Mouse (Mus musculus): ENCODE data around the gene Lsamp. TPM values are rescaled to one million over a fixed set of nuclear protein-coding genes. Genes with fewer than 3 reads are reported as not detected.

Lsamp gene
- polyA plus RNA-seq, 1 experiment from 2014 or later: 29.4 TPM

DNA sequence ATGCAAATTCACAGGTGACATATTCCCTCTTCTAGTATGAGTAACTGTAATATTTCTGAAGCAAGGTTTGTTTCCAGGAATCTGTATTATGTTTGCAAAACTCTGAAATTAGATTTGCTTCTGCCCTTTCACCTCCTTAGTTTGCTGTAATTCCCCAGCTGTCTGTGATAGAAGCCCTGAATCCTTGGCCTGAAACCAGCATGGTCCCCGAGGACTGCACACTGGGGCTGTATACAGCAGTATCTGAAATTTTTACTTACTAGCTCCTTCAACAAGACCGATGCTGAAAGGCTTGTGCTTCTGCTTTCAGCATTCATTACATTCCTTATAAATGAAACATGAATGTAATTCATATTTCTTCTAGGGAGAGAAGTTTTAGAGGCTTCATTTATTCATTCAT lies 91.4 kb downstream of the Lsamp start:
- no peak for ATAC-seq (ENCODE audit: low FRiP score, low read depth)
- 80% methylated on average over 2 of the region's 2 CpGs for WGBS
- no peaks in the 10 kb centered on the region for H3K9me3 ChIP-seq

DNA sequence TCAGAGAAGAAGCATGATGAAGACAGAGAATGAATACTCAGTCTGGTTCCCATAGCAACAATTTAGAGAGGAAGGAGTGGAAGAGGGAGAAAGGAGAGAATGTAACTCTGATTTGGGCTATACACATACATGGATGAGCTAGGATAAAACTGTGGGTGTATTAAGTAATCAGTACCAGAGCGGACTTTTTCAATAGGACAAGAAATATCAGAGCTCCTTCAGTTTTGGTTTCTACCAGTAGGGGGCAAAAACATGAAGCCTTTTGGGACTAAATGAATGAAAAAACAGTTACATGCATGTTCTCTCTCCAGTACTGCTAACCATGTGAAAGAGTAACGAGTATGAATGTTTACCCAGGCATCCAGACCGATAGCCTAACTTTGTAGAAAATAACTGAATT lies 96.1 kb downstream of the Lsamp start:
- H3K4me2 ChIP-seq (replicated peaks): no peak overlapping the region
- 76% methylated on average over 3 of the region's 3 CpGs for WGBS
- no peak overlapping the region for H3K4me3 ChIP-seq
- H3K9me3 ChIP-seq: no peaks in the 10 kb centered on the region
- no peaks in the 10 kb centered on the region for H3K27me3 ChIP-seq (replicated peaks)
- H3K9ac ChIP-seq: no peak overlapping the region
- no peak overlapping the region for H3K27ac ChIP-seq
- H3K36me3 ChIP-seq: no peaks in the 10 kb centered on the region
- ATAC-seq (ENCODE audit: low FRiP score, low read depth): no peak
- H3K4me1 ChIP-seq: no peaks in the 10 kb centered on the region

More for the DNA sequence above, 91.4 kb downstream of the Lsamp start:
- Histone ChIP-seq H3K9ac (no peak overlapping the region), H3K27me3 (replicated peaks) (no peaks in the 10 kb centered on the region), H3K36me3 (no peaks in the 10 kb centered on the region), H3K4me1 (no peaks in the 10 kb centered on the region), H3K4me2 (replicated peaks) (no peak overlapping the region), H3K4me3 (no peak overlapping the region), H3K27ac (no peak overlapping the region)

DNA sequence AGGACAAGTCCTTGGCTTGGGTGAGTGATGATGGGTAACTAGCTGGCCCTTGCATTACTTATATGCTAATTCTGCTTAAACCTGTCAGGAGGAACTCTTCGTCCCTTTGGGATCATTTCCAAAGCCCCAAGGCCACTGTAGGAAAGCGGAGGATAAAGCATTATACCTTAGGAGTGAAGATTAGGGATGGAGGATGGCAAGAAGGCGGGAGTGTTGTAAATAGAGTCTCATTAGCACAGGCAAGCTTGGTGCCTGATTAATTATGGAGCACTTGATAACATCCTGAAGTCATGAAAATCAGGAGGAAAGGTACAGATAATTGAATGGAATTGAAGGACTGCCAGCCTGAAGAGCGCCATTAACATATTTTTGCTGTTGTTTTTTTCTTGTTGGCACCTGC lies 120.2 kb downstream of the Lsamp start:
- H3K36me3 ChIP-seq: no peaks in the 10 kb centered on the region
- no peaks in the 10 kb centered on the region for H3K4me1 ChIP-seq
- ATAC-seq (ENCODE audit: low FRiP score, low read depth): no peak
- no peak overlapping the region for H3K4me3 ChIP-seq
- H3K27ac ChIP-seq: no peak overlapping the region
- no peak overlapping the region for H3K9ac ChIP-seq
- H3K4me2 ChIP-seq (replicated peaks): no peak overlapping the region
- H3K27me3 ChIP-seq (replicated peaks): no peaks in the 10 kb centered on the region
- 65% methylated on average over 4 of the region's 4 CpGs for WGBS
- no peaks in the 10 kb centered on the region for H3K9me3 ChIP-seq

DNA sequence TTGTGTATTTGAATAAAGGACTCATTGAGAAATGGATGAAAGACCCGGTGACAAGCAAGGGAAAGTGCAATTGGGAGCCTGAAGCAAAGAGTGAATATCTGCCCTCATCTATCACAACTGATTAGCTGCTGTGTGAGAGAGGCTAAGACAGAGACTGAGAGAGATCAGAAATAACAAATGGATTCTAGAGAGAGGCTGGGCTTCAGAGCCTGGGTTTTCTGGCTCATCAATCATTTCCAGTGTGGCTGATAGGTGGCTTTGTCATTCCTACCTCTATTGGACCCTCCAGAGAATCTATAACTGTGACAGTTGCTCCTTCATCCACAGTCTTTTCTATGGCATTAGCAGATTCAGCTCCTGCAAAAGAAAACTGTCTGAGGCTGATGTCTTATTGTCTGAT lies 198.8 kb downstream of the Lsamp start:
- no peaks in the 10 kb centered on the region for H3K27me3 ChIP-seq (replicated peaks)
- H3K9ac ChIP-seq: no peak overlapping the region
- H3K36me3 ChIP-seq: no peaks in the 10 kb centered on the region
- no peak overlapping the region for H3K4me3 ChIP-seq
- no peaks in the 10 kb centered on the region for H3K4me1 ChIP-seq
- no peak overlapping the region for H3K27ac ChIP-seq
- no peak overlapping the region for H3K4me2 ChIP-seq (replicated peaks)
- H3K9me3 ChIP-seq: no peaks in the 10 kb centered on the region
- 24% methylated on average over 1 of the region's 1 CpGs for WGBS
- no peak for ATAC-seq (ENCODE audit: low FRiP score, low read depth)

DNA sequence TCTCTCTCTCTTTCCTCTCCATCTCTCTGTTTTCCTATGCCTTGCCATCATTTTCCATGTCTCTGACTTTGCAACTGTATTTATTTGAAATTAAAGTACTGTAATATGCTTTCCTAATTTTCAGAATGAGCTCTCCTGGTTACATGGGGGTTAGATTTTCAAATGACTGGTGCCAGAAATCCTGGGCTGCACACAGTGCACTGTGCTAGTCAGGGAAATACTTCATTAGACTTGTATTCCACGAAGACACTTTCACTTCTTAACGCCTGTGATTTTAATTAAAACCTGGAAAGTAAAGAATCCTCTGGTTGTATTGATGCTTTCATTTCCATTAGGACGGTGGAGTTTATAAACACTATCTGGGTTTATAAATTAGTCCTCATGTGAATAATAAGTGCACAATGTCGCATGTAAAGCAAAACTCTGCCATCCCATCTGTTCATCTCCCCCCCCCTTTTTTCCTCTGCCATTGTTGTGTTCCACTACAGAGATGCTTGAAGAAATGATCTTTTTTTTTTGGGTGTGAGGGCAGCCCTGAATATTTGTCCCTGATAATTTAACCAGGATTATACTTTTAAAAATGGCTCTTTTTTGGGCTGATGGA lies 203.9 kb downstream of the Lsamp start:
- ATAC-seq (ENCODE audit: low FRiP score, low read depth): no peak
- no peaks in the 10 kb centered on the region for H3K27me3 ChIP-seq (replicated peaks)
- no peak overlapping the region for H3K27ac ChIP-seq
- WGBS: 71% methylated on average over 4 of the region's 4 CpGs
- H3K9me3 ChIP-seq: no peaks in the 10 kb centered on the region
- H3K4me2 ChIP-seq (replicated peaks): no peak overlapping the region
- H3K4me1 ChIP-seq: no peaks in the 10 kb centered on the region
- no peak overlapping the region for H3K4me3 ChIP-seq
- no peaks in the 10 kb centered on the region for H3K36me3 ChIP-seq
- no peak overlapping the region for H3K9ac ChIP-seq

DNA sequence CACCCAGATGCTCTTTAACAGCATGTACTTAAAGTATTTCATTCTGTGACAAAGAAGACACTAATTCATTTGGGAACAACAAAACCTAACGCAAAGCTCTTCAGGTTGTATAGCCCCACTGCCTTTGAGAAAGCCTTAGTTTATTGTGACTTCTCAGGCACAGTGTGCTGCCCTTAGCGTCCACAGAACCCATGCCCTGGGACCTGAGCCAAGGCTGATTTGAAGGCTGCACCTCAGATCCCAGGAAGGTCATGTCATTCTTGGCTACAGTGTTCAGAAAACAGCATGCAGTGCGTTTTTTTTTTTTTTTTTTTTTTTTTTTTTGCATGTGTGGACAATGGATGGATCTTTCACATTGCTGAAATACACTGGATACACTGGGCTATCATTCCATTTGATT lies 210.2 kb downstream of the Lsamp start:
- Histone ChIP-seq H3K9me3 (no peaks in the 10 kb centered on the region), H3K4me3 (no peak overlapping the region), H3K27me3 (replicated peaks) (no peaks in the 10 kb centered on the region), H3K27ac (no peak overlapping the region), H3K4me1 (no peaks in the 10 kb centered on the region), H3K36me3 (no peaks in the 10 kb centered on the region), H3K4me2 (replicated peaks) (no peak overlapping the region), H3K9ac (no peak overlapping the region)
- no peak for ATAC-seq (ENCODE audit: low FRiP score, low read depth)
- WGBS: 40% methylated on average over 3 of the region's 3 CpGs

DNA sequence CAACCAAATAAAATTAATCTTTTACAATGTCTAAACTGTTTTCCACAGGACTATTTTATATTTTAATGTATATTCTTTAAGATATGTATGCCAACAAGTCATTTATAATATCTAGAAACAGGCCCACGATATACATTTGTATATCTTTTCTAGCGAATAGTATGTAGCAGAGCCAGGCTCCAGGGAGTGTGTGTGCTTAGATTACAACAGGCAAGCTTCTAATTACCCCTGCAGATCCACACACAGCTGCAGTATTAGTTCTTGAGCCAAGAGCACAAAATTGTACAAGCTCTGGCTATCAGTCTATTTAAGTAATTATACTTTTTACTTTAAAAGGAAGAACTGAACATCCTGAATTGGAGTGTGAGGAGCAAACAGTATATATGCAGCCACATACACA lies 210.7 kb downstream of the Lsamp start:
- no peaks in the 10 kb centered on the region for H3K4me1 ChIP-seq
- no peak overlapping the region for H3K27ac ChIP-seq
- H3K36me3 ChIP-seq: no peaks in the 10 kb centered on the region
- no peak overlapping the region for H3K4me3 ChIP-seq
- no peak overlapping the region for H3K9ac ChIP-seq
- H3K9me3 ChIP-seq: no peaks in the 10 kb centered on the region
- no peak for ATAC-seq (ENCODE audit: low FRiP score, low read depth)
- no peaks in the 10 kb centered on the region for H3K27me3 ChIP-seq (replicated peaks)
- no peak overlapping the region for H3K4me2 ChIP-seq (replicated peaks)
- 93% methylated on average over 2 of the region's 2 CpGs for WGBS

DNA sequence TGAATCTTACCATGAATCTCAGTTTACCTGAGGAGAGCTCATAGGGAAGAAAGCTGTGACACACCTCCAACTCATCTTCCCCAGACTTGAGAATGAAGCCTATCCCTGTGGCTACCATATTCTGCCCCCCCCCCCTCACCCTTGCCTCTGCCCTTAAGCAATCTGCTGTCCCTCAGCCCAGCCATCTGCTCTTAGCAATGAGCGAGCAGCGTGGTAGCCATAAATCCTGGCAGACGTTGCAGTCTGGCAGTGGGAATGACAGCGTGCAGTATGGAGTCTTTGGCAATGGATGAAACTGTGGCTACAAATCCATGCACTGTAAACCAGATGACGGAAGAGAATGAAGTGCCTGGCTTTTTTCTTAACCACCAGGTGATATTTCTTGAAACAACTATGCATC lies 244.5 kb downstream of the Lsamp start:
- Histone ChIP-seq H3K9ac (no peak overlapping the region), H3K4me1 (0 out of 2 replicates have a peak, but pooled peaks cover 3% of the 10 kb centered on the region), H3K36me3 (no peaks in the 10 kb centered on the region), H3K27ac (no peak overlapping the region), H3K27me3 (replicated peaks) (no peaks in the 10 kb centered on the region), H3K9me3 (no peaks in the 10 kb centered on the region), H3K4me2 (replicated peaks) (no peak overlapping the region), H3K4me3 (no peak overlapping the region)
- 35% methylated on average over 5 of the region's 5 CpGs for WGBS
- peak; percentile 83 for ATAC-seq (ENCODE audit: low FRiP score, low read depth)

DNA sequence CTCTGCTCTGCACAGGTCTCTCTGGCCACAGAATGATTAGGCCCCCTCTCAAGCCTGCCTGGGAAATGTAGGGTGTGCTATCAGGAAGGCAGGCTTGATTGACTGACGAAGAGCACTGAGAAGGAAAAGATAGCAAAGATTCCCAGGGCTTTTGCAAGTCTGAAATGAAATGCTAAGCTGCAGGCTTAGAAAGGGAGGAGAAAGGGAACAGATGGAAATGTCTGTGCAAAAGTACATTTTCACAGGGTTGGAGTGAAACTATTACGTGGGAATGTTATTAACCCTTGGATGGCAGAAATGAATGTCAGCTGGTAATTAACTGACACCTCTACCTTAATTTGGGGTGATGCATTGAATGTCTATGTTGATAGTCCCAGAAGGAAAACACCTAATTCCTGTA lies 248.9 kb downstream of the Lsamp start:
- Histone ChIP-seq H3K27me3 (replicated peaks) (no peaks in the 10 kb centered on the region), H3K36me3 (no peaks in the 10 kb centered on the region), H3K9me3 (no peaks in the 10 kb centered on the region), H3K9ac (no peak overlapping the region), H3K4me1 (0 out of 2 replicates have a peak, but pooled peaks cover 8% of the 10 kb centered on the region), H3K27ac (no peak overlapping the region), H3K4me2 (replicated peaks) (no peak overlapping the region), H3K4me3 (no peak overlapping the region)
- ATAC-seq (ENCODE audit: low FRiP score, low read depth): no peak
- 82% methylated on average over 2 of the region's 2 CpGs for WGBS

DNA sequence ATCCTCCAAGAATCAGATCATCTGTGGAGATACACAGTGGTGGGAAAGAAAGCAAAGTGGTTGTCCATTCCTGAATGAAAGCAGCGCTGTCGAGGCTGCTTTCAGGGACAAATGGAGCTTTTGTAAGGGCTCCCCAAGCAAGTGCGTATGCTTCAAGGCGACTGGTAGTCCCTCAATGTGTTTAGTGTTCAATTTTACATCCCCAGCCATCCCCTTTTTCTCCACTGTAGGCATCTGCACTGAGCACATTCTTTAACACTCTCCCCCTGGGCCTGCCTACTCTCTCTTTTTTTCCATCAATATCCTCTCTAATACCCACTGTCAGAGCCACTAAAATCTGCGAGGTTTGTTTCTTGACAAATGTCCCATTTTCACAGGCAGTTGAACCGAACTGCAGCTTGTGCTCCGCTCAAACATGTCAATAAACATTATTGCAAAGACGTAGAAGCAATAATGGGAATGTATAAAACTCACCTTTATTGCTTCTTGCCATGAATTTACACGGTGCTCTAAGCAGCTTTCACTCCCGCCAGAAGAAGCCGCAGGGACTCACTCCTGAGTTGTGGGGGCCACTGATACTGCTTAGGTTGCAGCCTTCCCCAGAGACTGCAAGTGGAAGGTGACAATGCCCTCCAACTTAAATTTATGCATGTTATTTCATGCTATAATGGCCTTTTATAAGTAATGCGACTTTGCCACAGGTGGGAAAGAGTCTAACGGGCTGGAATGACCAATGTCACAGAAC lies 250.2 kb downstream of the Lsamp start:
- Histone ChIP-seq H3K9ac (no peak overlapping the region), H3K4me2 (replicated peaks) (no peak overlapping the region), H3K4me3 (no peak overlapping the region), H3K4me1 (0 out of 2 replicates have a peak, but pooled peaks cover 5% of the 10 kb centered on the region), H3K27ac (no peak overlapping the region), H3K36me3 (no peaks in the 10 kb centered on the region), H3K9me3 (no peaks in the 10 kb centered on the region), H3K27me3 (replicated peaks) (no peaks in the 10 kb centered on the region)
- ATAC-seq (ENCODE audit: low FRiP score, low read depth): no peak
- 66% methylated on average over 13 of the region's 13 CpGs for WGBS

DNA sequence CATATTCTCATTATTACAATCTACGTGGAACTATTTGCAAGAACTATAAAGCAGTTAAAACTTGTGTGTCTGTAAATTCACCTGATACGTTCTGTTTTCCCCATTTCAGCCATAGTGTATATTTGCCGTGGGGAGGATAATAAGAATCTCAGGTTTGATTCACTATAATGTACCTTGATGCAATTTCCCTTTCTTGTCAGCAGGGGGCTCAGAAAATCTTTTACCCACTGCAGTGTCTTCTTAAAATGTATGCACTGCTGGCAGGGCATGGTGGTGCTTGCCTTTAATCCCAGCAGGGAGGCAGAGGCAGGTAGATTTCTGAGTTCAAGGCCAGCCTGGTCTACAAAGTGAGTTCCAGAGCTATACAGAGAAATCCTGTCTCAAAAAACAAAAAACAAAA lies 287.7 kb downstream of the Lsamp start:
- H3K36me3 ChIP-seq: no peaks in the 10 kb centered on the region
- no peaks in the 10 kb centered on the region for H3K27me3 ChIP-seq (replicated peaks)
- WGBS: 83% methylated on average over 3 of the region's 3 CpGs
- ATAC-seq (ENCODE audit: low FRiP score, low read depth): no peak
- H3K4me3 ChIP-seq: no peak overlapping the region
- no peaks in the 10 kb centered on the region for H3K4me1 ChIP-seq
- no peaks in the 10 kb centered on the region for H3K9me3 ChIP-seq
- no peak overlapping the region for H3K27ac ChIP-seq
- H3K9ac ChIP-seq: no peak overlapping the region
- H3K4me2 ChIP-seq (replicated peaks): no peak overlapping the region

DNA sequence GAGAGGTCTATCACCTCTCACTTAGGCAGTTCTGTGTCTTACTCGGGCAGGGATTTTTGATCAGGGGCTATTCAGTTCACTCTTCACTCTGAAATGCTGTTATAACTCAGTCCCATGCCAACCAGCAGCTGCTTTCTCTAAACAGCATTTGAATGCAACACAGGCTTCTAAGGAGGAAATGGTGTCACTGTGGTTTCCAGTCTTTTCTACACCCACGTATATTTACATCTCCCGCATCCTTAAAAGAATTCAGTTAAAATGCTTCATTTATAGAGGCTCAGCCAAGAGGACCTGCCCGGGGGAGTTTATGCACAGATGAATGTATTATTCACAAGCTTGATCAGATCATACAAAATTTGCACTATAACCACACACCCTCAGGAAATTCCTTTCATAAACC lies 306.0 kb downstream of the Lsamp start:
- no peak overlapping the region for H3K4me3 ChIP-seq
- no peaks in the 10 kb centered on the region for H3K27me3 ChIP-seq (replicated peaks)
- WGBS: 77% methylated on average over 4 of the region's 4 CpGs
- H3K9me3 ChIP-seq: no peaks in the 10 kb centered on the region
- H3K9ac ChIP-seq: no peak overlapping the region
- H3K4me2 ChIP-seq (replicated peaks): no peak overlapping the region
- no peaks in the 10 kb centered on the region for H3K4me1 ChIP-seq
- H3K36me3 ChIP-seq: no peaks in the 10 kb centered on the region
- no peak overlapping the region for H3K27ac ChIP-seq
- ATAC-seq (ENCODE audit: low FRiP score, low read depth): no peak
